Mouse (Mus musculus): ENCODE measurements around the gene Vps45. TPM values are rescaled to one million over a fixed set of nuclear protein-coding genes. Genes with fewer than 3 reads are reported as not detected.

Gene Vps45
- total and polyA plus RNA-seq, 2 experiments from 2014 or later = 29.5 to 61.1 TPM

- no peak overlapping the region for H3K9ac ChIP-seq (replicated peaks; ENCODE audit: low read length, poor library complexity, severe bottlenecking)
- TF ChIP-seq CTCF (IDR thresholded peaks at IDR 0.05) = no peak
Observed at GRCm38 (mm10) chr3:96102100-96102872, 44.0 kb upstream of the Vps45 start.

GRCm38 (mm10) chr3:96098616-96099267 lies 40.5 kb upstream of the Vps45 start:
- no peak for TF ChIP-seq CTCF (IDR thresholded peaks at IDR 0.05)
- Histone ChIP-seq H3K9me3 (ENCODE audit: low read length) (no peaks in the 10 kb centered on the region), H3K4me3 (ENCODE audit: low read depth, low read length) (no peak overlapping the region), H3K4me1 (ENCODE audit: insufficient read depth, low read length) (no peaks in the 10 kb centered on the region), H3K4me2 (ENCODE audit: low read depth, low read length, poor library complexity, severe bottlenecking) (no peak overlapping the region), H3K27me3 (ENCODE audit: insufficient read depth, low read length) (no peaks in the 10 kb centered on the region), H3K27ac (ENCODE audit: low read depth, low read length) (no peak overlapping the region), H3K9ac (replicated peaks; ENCODE audit: low read length, poor library complexity, severe bottlenecking) (no peak overlapping the region), H3K36me3 (ENCODE audit: insufficient read depth, low read length) (no peaks in the 10 kb centered on the region)
- ATAC-seq (ENCODE audit: low FRiP score) = no peak
- DNase-seq (ENCODE audit: low spot score) = peak; percentile 13
- 57% methylated on average over 7 of the region's 7 CpGs for WGBS

More at GRCm38 (mm10) chr3:96102100-96102872, 44.0 kb upstream of the Vps45 start:
- WGBS = 18% methylated on average over 14 of the region's 14 CpGs
- DNase-seq (ENCODE audit: low spot score) = peak; percentile 36
- 0 out of 2 replicates have a peak, but pooled peaks cover 5% of the 10 kb centered on the region for H3K4me1 ChIP-seq (ENCODE audit: insufficient read depth, low read length)
- peak overlapping the region; percentile 47 for H3K4me2 ChIP-seq (ENCODE audit: low read depth, low read length, poor library complexity, severe bottlenecking)
- peak overlapping the region; percentile 15; the same call in 1 of the 2 replicates for H3K4me3 ChIP-seq (ENCODE audit: low read depth, low read length)
- H3K27me3 ChIP-seq (ENCODE audit: insufficient read depth, low read length) = no peaks in the 10 kb centered on the region
- H3K9me3 ChIP-seq (ENCODE audit: low read length) = no peaks in the 10 kb centered on the region
- H3K27ac ChIP-seq (ENCODE audit: low read depth, low read length) = no peak overlapping the region
- no peaks in the 10 kb centered on the region for H3K36me3 ChIP-seq (ENCODE audit: insufficient read depth, low read length)
- ATAC-seq (ENCODE audit: low FRiP score) = no peak

GRCm38 (mm10) chr3:96098168-96098567 lies 39.9 kb upstream of the Vps45 start:
- no peak overlapping the region for H3K4me2 ChIP-seq (ENCODE audit: low read depth, low read length, poor library complexity, severe bottlenecking)
- no peak overlapping the region for H3K27ac ChIP-seq (ENCODE audit: low read depth, low read length)
- DNase-seq (ENCODE audit: low spot score) = no peak
- H3K27me3 ChIP-seq (ENCODE audit: insufficient read depth, low read length) = no peaks in the 10 kb centered on the region
- 74% methylated on average over 4 of the region's 4 CpGs for WGBS
- no peaks in the 10 kb centered on the region for H3K9me3 ChIP-seq (ENCODE audit: low read length)
- H3K4me3 ChIP-seq (ENCODE audit: low read depth, low read length) = no peak overlapping the region
- no peak overlapping the region for H3K9ac ChIP-seq (replicated peaks; ENCODE audit: low read length, poor library complexity, severe bottlenecking)
- no peaks in the 10 kb centered on the region for H3K4me1 ChIP-seq (ENCODE audit: insufficient read depth, low read length)
- ATAC-seq (ENCODE audit: low FRiP score) = no peak
- no peaks in the 10 kb centered on the region for H3K36me3 ChIP-seq (ENCODE audit: insufficient read depth, low read length)
- TF ChIP-seq CTCF (IDR thresholded peaks at IDR 0.05) = no peak

- H3K4me1 ChIP-seq (ENCODE audit: insufficient read depth, low read length) = no peaks in the 10 kb centered on the region
- 84% methylated on average over 13 of the region's 13 CpGs for WGBS
- TF ChIP-seq CTCF (IDR thresholded peaks at IDR 0.05) = no peak
- DNase-seq (ENCODE audit: low spot score) (no peak), ATAC-seq (ENCODE audit: low FRiP score) (no peak)
- H3K4me3 ChIP-seq (ENCODE audit: low read depth, low read length) = no peak overlapping the region
- no peak overlapping the region for H3K9ac ChIP-seq (replicated peaks; ENCODE audit: low read length, poor library complexity, severe bottlenecking)
- H3K27me3 ChIP-seq (ENCODE audit: insufficient read depth, low read length) = no peaks in the 10 kb centered on the region
- H3K27ac ChIP-seq (ENCODE audit: low read depth, low read length) = no peak overlapping the region
- no peak overlapping the region for H3K4me2 ChIP-seq (ENCODE audit: low read depth, low read length, poor library complexity, severe bottlenecking)
- H3K36me3 ChIP-seq (ENCODE audit: insufficient read depth, low read length) = no peaks in the 10 kb centered on the region
- H3K9me3 ChIP-seq (ENCODE audit: low read length) = no peaks in the 10 kb centered on the region
Observed at GRCm38 (mm10) chr3:96094203-96094602, 35.9 kb upstream of the Vps45 start.

GRCm38 (mm10) chr3:96093509-96093908 lies 35.2 kb upstream of the Vps45 start:
- Histone ChIP-seq H3K9me3 (ENCODE audit: low read length) (no peaks in the 10 kb centered on the region), H3K4me3 (ENCODE audit: low read depth, low read length) (no peak overlapping the region), H3K9ac (replicated peaks; ENCODE audit: low read length, poor library complexity, severe bottlenecking) (no peak overlapping the region), H3K4me2 (ENCODE audit: low read depth, low read length, poor library complexity, severe bottlenecking) (no peak overlapping the region), H3K36me3 (ENCODE audit: insufficient read depth, low read length) (no peaks in the 10 kb centered on the region), H3K27ac (ENCODE audit: low read depth, low read length) (no peak overlapping the region), H3K27me3 (ENCODE audit: insufficient read depth, low read length) (no peaks in the 10 kb centered on the region), H3K4me1 (ENCODE audit: insufficient read depth, low read length) (no peaks in the 10 kb centered on the region)
- WGBS = 69% methylated on average over 13 of the region's 13 CpGs
- DNase-seq (ENCODE audit: low spot score) = no peak
- ATAC-seq (ENCODE audit: low FRiP score) = no peak
- no peak for TF ChIP-seq CTCF (IDR thresholded peaks at IDR 0.05)

GRCm38 (mm10) chr3:96091966-96092365 lies 33.7 kb upstream of the Vps45 start:
- H3K4me2 ChIP-seq (ENCODE audit: low read depth, low read length, poor library complexity, severe bottlenecking) = no peak overlapping the region
- no peak for TF ChIP-seq CTCF (IDR thresholded peaks at IDR 0.05)
- ATAC-seq (ENCODE audit: low FRiP score) (no peak), DNase-seq (ENCODE audit: low spot score) (no peak)
- H3K4me3 ChIP-seq (ENCODE audit: low read depth, low read length) = no peak overlapping the region
- H3K9ac ChIP-seq (replicated peaks; ENCODE audit: low read length, poor library complexity, severe bottlenecking) = no peak overlapping the region
- H3K4me1 ChIP-seq (ENCODE audit: insufficient read depth, low read length) = no peaks in the 10 kb centered on the region
- H3K27me3 ChIP-seq (ENCODE audit: insufficient read depth, low read length) = no peaks in the 10 kb centered on the region
- H3K9me3 ChIP-seq (ENCODE audit: low read length) = no peaks in the 10 kb centered on the region
- H3K36me3 ChIP-seq (ENCODE audit: insufficient read depth, low read length) = no peaks in the 10 kb centered on the region
- H3K27ac ChIP-seq (ENCODE audit: low read depth, low read length) = no peak overlapping the region
- 45% methylated on average over 6 of the region's 6 CpGs for WGBS
